Mouse (Mus musculus) brain, embryonic 14.5 days (tissue): Measurements from ENCODE around the gene Aaed1.

Source experiments
- CTCF ChIP-seq: fragments of 200-500 bp; IDR thresholded peaks from 2 replicates; pipeline ENCODE4 v1.5.1; 2012; ENCODE audit warnings: inconsistent platforms, mild to moderate bottlenecking, moderate library complexity, borderline replicate concordance; ENCODE audit not compliant: insufficient read depth, insufficient read length; ENCODE audit errors: extremely low read depth
- POLR2A ChIP-seq: fragments of 200-500 bp; IDR thresholded peaks from 2 replicates; pipeline ENCODE4 v1.6.1; 2012; ENCODE audit warnings: mild to moderate bottlenecking, inconsistent platforms, borderline replicate concordance; ENCODE audit not compliant: poor library complexity, insufficient read depth, insufficient read length, severe bottlenecking; ENCODE audit errors: extremely low read depth

GRCm38 (mm10) chr13:64233139-64233538 lies 79.4 kb downstream of the Aaed1 start:
- TF ChIP-seq POLR2A (no peak), CTCF (no peak)
